Mouse (Mus musculus): ENCODE data around the gene Rabgap1l. TPM values are rescaled to one million over a fixed set of nuclear protein-coding genes. Genes with fewer than 3 reads are reported as not detected.
"Not testable (repeated sequence)": the region's sequence is repeated elsewhere in the genome, so short reads cannot be mapped to it uniquely, and the experiment has no call there.

The Rabgap1l gene
- polyA plus RNA-seq, 1 experiment from 2014 or later, result 16.7 TPM

DNA sequence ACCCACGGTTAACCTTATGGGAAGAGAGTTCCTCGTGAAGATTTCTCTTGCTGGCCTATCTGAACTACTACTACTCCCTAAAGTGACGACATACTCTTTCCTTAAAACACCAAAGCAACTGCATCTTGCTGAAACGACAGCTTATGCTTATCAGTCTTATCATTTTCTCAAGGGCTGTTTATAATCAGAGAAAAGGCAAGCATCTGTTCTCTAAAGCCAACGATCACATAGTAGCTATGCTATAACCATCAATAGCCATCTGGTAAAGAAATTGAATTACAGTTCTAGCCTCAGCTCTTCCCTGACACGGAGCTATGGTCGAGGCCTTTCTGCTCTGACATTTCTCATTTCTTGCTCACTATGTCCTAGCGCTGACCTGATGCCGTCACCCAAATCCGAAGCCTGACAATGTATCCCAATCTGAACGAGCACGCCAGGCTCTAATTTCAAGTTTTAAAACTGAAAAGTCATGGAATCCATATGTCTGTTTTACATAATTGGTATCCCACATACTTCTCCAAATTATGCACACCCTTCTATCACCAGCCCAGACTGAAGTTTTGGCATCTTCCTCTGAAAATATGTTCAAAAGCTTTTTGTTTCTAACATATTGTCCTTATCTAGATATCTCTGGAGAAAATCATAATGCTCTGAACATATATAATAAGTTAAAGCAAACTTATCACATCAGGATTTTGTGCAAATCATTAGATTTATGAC lies 164.6 kb downstream of the Rabgap1l start:
- no peaks in the 10 kb centered on the region for H3K4me1 ChIP-seq (ENCODE audit: control insufficient read depth, insufficient read depth, low read length)
- H3K9me3 ChIP-seq (ENCODE audit: control insufficient read depth, low read length), result no peaks in the 10 kb centered on the region
- no peaks in the 10 kb centered on the region for H3K36me3 ChIP-seq (ENCODE audit: control insufficient read depth, insufficient read depth, low read length)
- no peak for ATAC-seq
- no peak overlapping the region for H3K27ac ChIP-seq (ENCODE audit: low read length)
- no peaks in the 10 kb centered on the region for H3K27me3 ChIP-seq (replicated peaks; ENCODE audit: control insufficient read depth, insufficient read depth, low read length)
- H3K4me3 ChIP-seq (ENCODE audit: low read length), result no peak overlapping the region
- H3K4me2 ChIP-seq (ENCODE audit: low read depth, low read length), result no peak overlapping the region
- no peak overlapping the region for H3K9ac ChIP-seq (ENCODE audit: low read depth, low read length)
- WGBS, result 80% methylated on average over 12 of the region's 12 CpGs

DNA sequence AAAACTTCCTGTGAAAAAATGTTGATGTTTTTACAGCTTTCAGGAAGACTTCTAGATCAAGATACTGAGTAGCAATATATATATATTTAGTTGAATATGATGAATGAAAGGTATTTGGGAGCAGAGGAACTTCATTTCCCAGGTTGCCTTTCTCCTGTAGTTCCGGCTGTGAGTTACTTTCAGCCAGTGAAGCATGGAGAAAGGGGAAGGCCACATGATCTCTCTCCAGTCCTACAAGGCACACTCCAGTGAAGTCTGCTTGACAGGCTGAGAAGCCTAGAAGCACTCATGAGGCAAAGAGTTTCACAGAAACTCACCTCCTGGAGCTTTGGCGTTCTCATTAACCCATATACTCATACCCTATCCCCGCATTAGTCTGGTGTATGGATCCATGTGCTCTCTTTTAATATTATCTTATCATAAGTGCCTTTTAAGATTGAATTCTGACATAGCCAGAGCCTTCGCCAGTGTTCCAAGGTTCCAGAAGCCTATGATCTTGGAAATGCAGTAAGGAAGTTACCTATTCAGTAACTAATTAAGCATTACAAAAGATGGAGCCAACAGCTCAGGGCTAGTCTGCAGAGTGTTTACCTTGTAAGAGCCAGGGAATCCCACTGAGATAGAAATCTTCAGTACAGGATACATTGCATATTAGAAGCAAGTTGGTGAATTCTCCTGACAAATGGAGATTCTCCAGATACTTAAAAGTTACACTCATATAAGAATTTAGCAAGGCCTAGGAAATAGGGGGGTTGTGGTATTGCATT lies 168.5 kb downstream of the Rabgap1l start:
- H3K36me3 ChIP-seq (ENCODE audit: control insufficient read depth, insufficient read depth, low read length); H3K4me1 ChIP-seq (ENCODE audit: control insufficient read depth, insufficient read depth, low read length); H3K9me3 ChIP-seq (ENCODE audit: control insufficient read depth, low read length); ATAC-seq; H3K27ac ChIP-seq (ENCODE audit: low read length); H3K27me3 ChIP-seq (replicated peaks; ENCODE audit: control insufficient read depth, insufficient read depth, low read length); H3K9ac ChIP-seq (ENCODE audit: low read depth, low read length); H3K4me3 ChIP-seq (ENCODE audit: low read length); H3K4me2 ChIP-seq (ENCODE audit: low read depth, low read length): not testable (repeated sequence)
- 74% methylated on average over 4 of the region's 4 CpGs for WGBS

DNA sequence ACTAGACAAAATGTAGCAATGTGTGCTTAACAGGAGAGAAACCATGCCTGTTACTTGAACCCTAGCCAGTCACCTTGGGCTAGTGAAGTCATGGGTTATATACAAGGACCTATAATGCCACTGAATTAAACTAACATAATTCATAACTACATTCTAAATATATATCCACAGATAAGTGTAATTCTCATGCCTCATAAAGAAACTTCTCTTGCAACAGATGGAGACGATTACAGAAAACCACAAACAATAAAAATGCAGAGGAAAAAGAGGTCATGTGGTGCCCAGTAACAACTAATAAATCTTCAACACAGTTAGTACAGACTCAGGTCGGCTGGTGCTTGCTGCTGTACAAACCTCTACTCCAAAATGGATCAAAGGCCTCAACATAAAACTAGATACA lies 174.8 kb downstream of the Rabgap1l start:
- H3K4me2 ChIP-seq (ENCODE audit: low read depth, low read length), result no peak overlapping the region
- no peaks in the 10 kb centered on the region for H3K36me3 ChIP-seq (ENCODE audit: control insufficient read depth, insufficient read depth, low read length)
- 64% methylated on average over 2 of the region's 2 CpGs for WGBS
- no peak overlapping the region for H3K4me3 ChIP-seq (ENCODE audit: low read length)
- no peaks in the 10 kb centered on the region for H3K4me1 ChIP-seq (ENCODE audit: control insufficient read depth, insufficient read depth, low read length)
- H3K27me3 ChIP-seq (replicated peaks; ENCODE audit: control insufficient read depth, insufficient read depth, low read length), result no peaks in the 10 kb centered on the region
- no peak for ATAC-seq
- no peak overlapping the region for H3K9ac ChIP-seq (ENCODE audit: low read depth, low read length)
- no peak overlapping the region for H3K27ac ChIP-seq (ENCODE audit: low read length)
- H3K9me3 ChIP-seq (ENCODE audit: control insufficient read depth, low read length), result no peaks in the 10 kb centered on the region

DNA sequence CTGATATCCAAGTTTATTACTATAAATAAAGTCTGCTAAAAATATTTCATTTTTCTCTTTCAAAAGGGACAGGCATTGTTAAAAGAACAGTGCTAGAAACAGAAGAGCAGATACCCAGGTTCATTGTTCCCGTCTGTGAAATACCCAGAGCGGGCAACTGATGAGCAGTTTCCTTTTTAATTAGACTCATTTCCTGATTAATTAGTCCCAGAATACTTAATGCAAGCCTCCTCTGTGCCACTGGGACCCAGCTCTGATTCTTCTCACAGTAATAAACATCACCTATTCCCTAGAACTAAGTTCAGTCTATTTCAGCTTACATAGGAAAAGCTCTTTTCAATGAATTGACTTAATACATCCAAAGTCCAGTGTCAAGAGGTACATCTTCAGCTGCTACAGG lies 186.6 kb downstream of the Rabgap1l start:
- Histone ChIP-seq H3K9me3 (ENCODE audit: control insufficient read depth, low read length) (no peaks in the 10 kb centered on the region), H3K4me1 (ENCODE audit: control insufficient read depth, insufficient read depth, low read length) (no peaks in the 10 kb centered on the region), H3K27ac (ENCODE audit: low read length) (no peak overlapping the region), H3K27me3 (replicated peaks; ENCODE audit: control insufficient read depth, insufficient read depth, low read length) (no peaks in the 10 kb centered on the region), H3K4me2 (ENCODE audit: low read depth, low read length) (no peak overlapping the region), H3K36me3 (ENCODE audit: control insufficient read depth, insufficient read depth, low read length) (no peaks in the 10 kb centered on the region), H3K4me3 (ENCODE audit: low read length) (no peak overlapping the region), H3K9ac (ENCODE audit: low read depth, low read length) (no peak overlapping the region)
- ATAC-seq, result no peak
- 71% methylated on average over 2 of the region's 2 CpGs for WGBS

DNA sequence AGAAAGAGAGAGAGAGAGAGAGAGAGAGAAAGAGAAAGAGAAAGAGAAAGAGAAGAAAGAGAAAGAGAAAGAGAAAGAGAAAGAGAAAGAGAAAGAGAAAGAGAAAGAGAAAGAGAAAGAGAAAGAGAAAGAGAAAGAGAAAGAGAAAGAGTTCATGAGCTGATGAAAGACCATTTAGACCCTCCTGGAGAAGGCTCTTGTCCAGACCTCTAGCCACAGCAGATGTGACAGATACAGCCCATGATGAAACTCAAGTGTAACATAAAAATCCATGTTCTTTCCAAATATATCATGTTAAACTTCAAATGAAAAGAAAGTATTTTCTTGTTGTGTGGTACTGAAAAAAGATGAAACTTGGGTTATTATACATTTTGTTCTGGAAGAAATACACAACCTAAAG lies 189.7 kb downstream of the Rabgap1l start:
- not testable (repeated sequence) for H3K27me3 ChIP-seq (replicated peaks; ENCODE audit: control insufficient read depth, insufficient read depth, low read length); H3K4me2 ChIP-seq (ENCODE audit: low read depth, low read length); H3K9me3 ChIP-seq (ENCODE audit: control insufficient read depth, low read length); H3K9ac ChIP-seq (ENCODE audit: low read depth, low read length); ATAC-seq; H3K4me3 ChIP-seq (ENCODE audit: low read length); H3K27ac ChIP-seq (ENCODE audit: low read length); H3K36me3 ChIP-seq (ENCODE audit: control insufficient read depth, insufficient read depth, low read length); H3K4me1 ChIP-seq (ENCODE audit: control insufficient read depth, insufficient read depth, low read length)

DNA sequence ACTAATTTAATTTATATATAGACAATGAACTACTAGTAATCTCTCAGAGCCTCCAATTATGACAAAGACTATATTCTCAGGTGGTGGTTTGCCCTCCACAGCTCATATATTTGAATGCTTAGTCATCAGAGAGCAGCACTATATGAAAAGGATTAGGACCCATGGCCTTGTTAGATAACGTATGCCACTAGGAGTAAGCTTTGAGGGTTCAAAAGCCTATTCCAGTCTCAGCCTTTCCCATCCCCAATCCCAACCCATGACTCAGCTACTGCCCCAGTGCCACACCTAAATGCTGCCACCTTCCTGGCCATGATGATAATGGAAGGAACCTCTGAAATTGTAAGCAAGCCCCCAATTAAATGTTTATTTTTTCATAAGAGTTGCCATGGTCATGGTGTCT lies 195.6 kb downstream of the Rabgap1l start:
- Histone ChIP-seq H3K4me1 (ENCODE audit: control insufficient read depth, insufficient read depth, low read length) (no peaks in the 10 kb centered on the region), H3K4me2 (ENCODE audit: low read depth, low read length) (no peak overlapping the region), H3K27ac (ENCODE audit: low read length) (no peak overlapping the region), H3K9ac (ENCODE audit: low read depth, low read length) (no peak overlapping the region), H3K9me3 (ENCODE audit: control insufficient read depth, low read length) (no peaks in the 10 kb centered on the region), H3K27me3 (replicated peaks; ENCODE audit: control insufficient read depth, insufficient read depth, low read length) (no peaks in the 10 kb centered on the region), H3K36me3 (ENCODE audit: control insufficient read depth, insufficient read depth, low read length) (no peaks in the 10 kb centered on the region), H3K4me3 (ENCODE audit: low read length) (no peak overlapping the region)
- 70% methylated on average over 1 of the region's 1 CpGs for WGBS
- ATAC-seq, result no peak

DNA sequence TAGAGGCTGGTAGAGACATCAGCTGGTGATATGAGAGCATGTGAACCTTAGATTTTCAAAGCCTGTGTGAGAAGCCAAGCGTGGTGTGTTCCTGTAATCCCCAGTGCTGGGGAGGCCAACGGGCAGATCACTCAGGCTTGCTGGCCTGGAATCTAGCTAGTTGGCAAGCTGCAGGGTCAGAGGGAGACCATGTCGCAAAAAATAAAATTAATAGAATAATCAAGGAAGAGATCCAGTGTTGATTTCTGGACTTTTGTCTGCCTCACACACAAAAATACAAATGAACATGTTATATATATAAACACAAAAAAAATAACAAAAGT lies 196.1 kb downstream of the Rabgap1l start:
- Histone ChIP-seq H3K4me1 (ENCODE audit: control insufficient read depth, insufficient read depth, low read length) (no peaks in the 10 kb centered on the region), H3K4me3 (ENCODE audit: low read length) (no peak overlapping the region), H3K27ac (ENCODE audit: low read length) (no peak overlapping the region), H3K36me3 (ENCODE audit: control insufficient read depth, insufficient read depth, low read length) (no peaks in the 10 kb centered on the region), H3K4me2 (ENCODE audit: low read depth, low read length) (no peak overlapping the region), H3K9ac (ENCODE audit: low read depth, low read length) (no peak overlapping the region), H3K27me3 (replicated peaks; ENCODE audit: control insufficient read depth, insufficient read depth, low read length) (no peaks in the 10 kb centered on the region), H3K9me3 (ENCODE audit: control insufficient read depth, low read length) (no peaks in the 10 kb centered on the region)
- WGBS, result 82% methylated on average over 3 of the region's 3 CpGs
- ATAC-seq, result no peak

DNA sequence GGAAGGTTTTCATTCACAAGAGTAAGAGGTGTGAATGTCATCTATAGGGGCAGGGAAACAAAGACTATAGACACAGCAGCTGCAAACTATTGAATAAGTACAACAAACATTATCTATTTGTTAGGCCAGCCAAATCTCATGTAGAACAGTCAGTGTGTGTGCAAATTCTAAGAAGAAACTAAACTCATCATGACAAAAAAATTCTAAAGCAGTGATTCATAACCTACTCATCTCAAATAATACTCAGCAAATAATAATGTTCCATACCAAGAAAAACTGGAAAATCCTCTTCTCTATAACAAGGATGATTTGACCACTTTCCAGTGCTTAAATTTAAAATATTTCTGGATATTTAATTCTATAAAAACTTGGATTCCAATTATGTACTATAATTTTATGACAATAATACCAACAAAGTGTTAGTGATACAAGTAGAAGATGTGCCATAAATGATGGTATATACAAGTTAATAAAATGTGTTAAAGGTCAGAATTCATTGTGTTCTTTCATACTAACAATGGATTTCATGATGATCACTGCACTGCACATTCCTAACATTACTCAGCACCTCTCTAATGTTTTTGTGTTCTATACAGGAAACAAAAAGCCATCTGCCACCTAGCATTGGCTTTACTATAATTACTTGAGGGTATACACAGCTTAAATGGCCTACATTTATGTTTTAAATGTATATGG lies 196.6 kb downstream of the Rabgap1l start:
- H3K27ac ChIP-seq (ENCODE audit: low read length), result no peak overlapping the region
- no peaks in the 10 kb centered on the region for H3K27me3 ChIP-seq (replicated peaks; ENCODE audit: control insufficient read depth, insufficient read depth, low read length)
- H3K9ac ChIP-seq (ENCODE audit: low read depth, low read length), result no peak overlapping the region
- H3K4me3 ChIP-seq (ENCODE audit: low read length), result no peak overlapping the region
- no peaks in the 10 kb centered on the region for H3K4me1 ChIP-seq (ENCODE audit: control insufficient read depth, insufficient read depth, low read length)
- no peak overlapping the region for H3K4me2 ChIP-seq (ENCODE audit: low read depth, low read length)
- no peak for ATAC-seq
- no peaks in the 10 kb centered on the region for H3K9me3 ChIP-seq (ENCODE audit: control insufficient read depth, low read length)
- H3K36me3 ChIP-seq (ENCODE audit: control insufficient read depth, insufficient read depth, low read length), result no peaks in the 10 kb centered on the region

DNA sequence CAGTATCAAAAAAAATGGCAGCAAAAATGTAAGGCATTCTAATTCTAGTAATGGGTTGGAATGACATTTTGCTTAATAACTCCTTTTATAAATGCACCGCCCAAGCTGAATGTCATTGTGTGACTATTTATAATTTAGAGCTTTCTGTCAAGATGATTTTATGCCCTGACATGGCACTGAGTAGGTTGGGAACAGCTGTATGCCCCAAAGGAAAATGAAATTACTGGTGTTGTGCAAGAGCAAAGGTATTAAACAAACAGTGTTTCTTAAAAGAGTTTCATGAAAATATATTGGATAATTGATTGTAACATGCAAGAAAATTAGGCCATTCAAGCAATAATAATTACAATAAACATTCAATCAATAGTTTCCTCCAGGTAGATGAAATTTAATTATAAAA lies 198.4 kb downstream of the Rabgap1l start:
- no peak for ATAC-seq
- no peaks in the 10 kb centered on the region for H3K4me1 ChIP-seq (ENCODE audit: control insufficient read depth, insufficient read depth, low read length)

More for the DNA sequence above, 198.4 kb downstream of the Rabgap1l start:
- Histone ChIP-seq H3K9me3 (ENCODE audit: control insufficient read depth, low read length) (no peaks in the 10 kb centered on the region), H3K9ac (ENCODE audit: low read depth, low read length) (no peak overlapping the region), H3K27ac (ENCODE audit: low read length) (no peak overlapping the region), H3K4me3 (ENCODE audit: low read length) (no peak overlapping the region), H3K36me3 (ENCODE audit: control insufficient read depth, insufficient read depth, low read length) (no peaks in the 10 kb centered on the region), H3K4me2 (ENCODE audit: low read depth, low read length) (no peak overlapping the region), H3K27me3 (replicated peaks; ENCODE audit: control insufficient read depth, insufficient read depth, low read length) (no peaks in the 10 kb centered on the region)
- WGBS, result 90% methylated on average over 1 of the region's 1 CpGs
